Mouse (Mus musculus) right cerebral cortex, postnatal 36 days (tissue): Measurements from ENCODE around the gene P2rx7.
A peak's percentile ranks its signal among the peaks of the same experiment; 100 is the strongest.

Source experiments
- DNase-seq, 2 experiments: peaks; one replicate each; pipeline ENCODE4 v3.0.0; 2022; ENCODE audit warnings: low spot score in 2 of 2, mixed read lengths in 1 of 2

P2rx7 gene

GRCm38 (mm10) chr5:122730776-122731175 lies 87.1 kb downstream of the P2rx7 start:
- DNase-seq = no peak

- DNase-seq = peak in 1 of 2 experiments; percentile 43
Observed at GRCm38 (mm10) chr5:122731321-122731720, 87.6 kb downstream of the P2rx7 start.

- no peak for DNase-seq
Observed at GRCm38 (mm10) chr5:122731991-122732673, 88.4 kb downstream of the P2rx7 start.

GRCm38 (mm10) chr5:122733881-122734280 lies 90.2 kb downstream of the P2rx7 start:
- DNase-seq = no peak

GRCm38 (mm10) chr5:122735853-122736252 lies 92.1 kb downstream of the P2rx7 start:
- DNase-seq = no peak

DNA sequence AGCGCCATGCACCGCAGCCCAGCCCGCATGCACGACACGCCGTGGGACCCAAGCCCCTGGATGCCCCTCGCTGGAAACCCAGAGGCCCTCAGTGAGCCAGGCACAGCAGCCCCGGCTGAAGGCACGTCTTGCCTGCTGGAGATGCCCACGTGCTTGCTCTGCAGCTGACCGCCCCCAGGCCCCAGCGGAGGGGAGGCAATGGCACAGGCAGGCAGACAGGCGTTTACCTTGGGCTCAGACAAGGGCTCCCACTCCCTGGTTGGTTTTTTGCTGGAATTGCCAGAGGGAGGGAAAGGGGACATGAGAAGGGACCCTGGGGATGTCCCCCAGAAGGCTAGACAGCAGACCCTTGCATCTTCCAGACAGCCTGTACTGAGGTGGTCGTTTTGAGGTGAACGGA lies 93.0 kb downstream of the P2rx7 start:
- DNase-seq = no peak
